Mouse (Mus musculus): ENCODE data around the gene Fam71e1. TPM values are rescaled to one million over a fixed set of nuclear protein-coding genes. Genes with fewer than 3 reads are reported as not detected.

Gene Fam71e1
- total RNA-seq, 2 experiments from 2014 or later: 5.3 to 6.5 TPM

- intact Hi-C loops (cut with DNase I): no loop called here
- no peak for DNase-seq
Observed at GRCm38 (mm10) chr7:44470696-44471612, 25.4 kb upstream of the Fam71e1 start.

- intact Hi-C loops (cut with DNase I): no loop called here
- DNase-seq: peak; percentile 64 to 77
Observed at GRCm38 (mm10) chr7:44471880-44472557, 24.4 kb upstream of the Fam71e1 start.

GRCm38 (mm10) chr7:44472558-44472885, 23.9 kb upstream of the Fam71e1 start:
- intact Hi-C loops (cut with DNase I): no loop called here
- DNase-seq: no peak

- intact Hi-C loops (cut with DNase I): no loop called here
- DNase-seq: peak; percentile 64 to 79
Observed at GRCm38 (mm10) chr7:44472961-44473646, 23.3 kb upstream of the Fam71e1 start.

- peak; percentile 71 to 82 for DNase-seq
- intact Hi-C loops (cut with DNase I): no loop called here
Observed at GRCm38 (mm10) chr7:44474419-44474818, 22.0 kb upstream of the Fam71e1 start.

GRCm38 (mm10) chr7:44475046-44475614, 21.3 kb upstream of the Fam71e1 start:
- intact Hi-C loops (cut with DNase I): no loop called here
- no peak for DNase-seq

GRCm38 (mm10) chr7:44482836-44483435, 13.4 kb upstream of the Fam71e1 start:
- intact Hi-C loops (cut with DNase I): no loop called here
- DNase-seq: no peak

- no peak for DNase-seq
- intact Hi-C loops (cut with DNase I): loop anchor here (2.0 kb wide), 1 partner anchor 221 kb away; no protein-coding TSS in a partner anchor
Observed at GRCm38 (mm10) chr7:44484109-44484508, 12.3 kb upstream of the Fam71e1 start.

- DNase-seq: peak; percentile 77 to 84
- intact Hi-C loops (cut with DNase I): loop anchor here (1.0 to 5.0 kb wide), 3 partner anchors 38 to 222 kb away; no protein-coding TSS in a partner anchor
Observed at GRCm38 (mm10) chr7:44484841-44485571, 11.4 kb upstream of the Fam71e1 start.

GRCm38 (mm10) chr7:44485572-44486195, 10.7 kb upstream of the Fam71e1 start:
- intact Hi-C loops (cut with DNase I): loop anchor here (1.0 to 5.0 kb wide), 3 partner anchors 38 to 223 kb away; no protein-coding TSS in a partner anchor
- no peak for DNase-seq

GRCm38 (mm10) chr7:44486927-44487575, 9.3 kb upstream of the Fam71e1 start:
- DNase-seq: no peak
- intact Hi-C loops (cut with DNase I): loop anchor here (5.0 kb wide), 1 partner anchor 40 kb away; no protein-coding TSS in a partner anchor

- intact Hi-C loops (cut with DNase I): loop anchor here (5.0 kb wide), 1 partner anchor 41 kb away; no protein-coding TSS in a partner anchor
- DNase-seq: no peak
Observed at GRCm38 (mm10) chr7:44487936-44488335, 8.4 kb upstream of the Fam71e1 start.

GRCm38 (mm10) chr7:44488545-44488944, 7.8 kb upstream of the Fam71e1 start:
- intact Hi-C loops (cut with DNase I): loop anchor here (5.0 kb wide), 1 partner anchor 41 kb away; no protein-coding TSS in a partner anchor
- DNase-seq: no peak

- intact Hi-C loops (cut with DNase I): no loop called here
- DNase-seq: no peak
Observed at GRCm38 (mm10) chr7:44490281-44490680, 6.1 kb upstream of the Fam71e1 start.

- DNase-seq: no peak
- intact Hi-C loops (cut with DNase I): no loop called here
Observed at GRCm38 (mm10) chr7:44491391-44491790, 5.0 kb upstream of the Fam71e1 start.

GRCm38 (mm10) chr7:44492166-44492826, 4.1 kb upstream of the Fam71e1 start:
- intact Hi-C loops (cut with DNase I): no loop called here
- DNase-seq: no peak

GRCm38 (mm10) chr7:44494681-44495080, 1.7 kb upstream of the Fam71e1 start:
- DNase-seq: no peak
- intact Hi-C loops (cut with DNase I): no loop called here

- intact Hi-C loops (cut with DNase I): no loop called here
- no peak for DNase-seq
Observed at GRCm38 (mm10) chr7:44495086-44495485, 1.3 kb upstream of the Fam71e1 start.

Data from heart, postnatal 14 days (tissue).